Mouse (Mus musculus): ENCODE data around the gene Vmn1r14. TPM values are rescaled to one million over a fixed set of nuclear protein-coding genes. Genes with fewer than 3 reads are reported as not detected.
"Not testable (repeated sequence)": the region's sequence is repeated elsewhere in the genome, so short reads cannot be mapped to it uniquely, and the experiment has no call there.

Vmn1r14 gene
- not detected in 2 replicates for polyA plus RNA-seq (2015; fragmentation: Nextera tagmentation; extraction: Ambion mirVana)

DNA sequence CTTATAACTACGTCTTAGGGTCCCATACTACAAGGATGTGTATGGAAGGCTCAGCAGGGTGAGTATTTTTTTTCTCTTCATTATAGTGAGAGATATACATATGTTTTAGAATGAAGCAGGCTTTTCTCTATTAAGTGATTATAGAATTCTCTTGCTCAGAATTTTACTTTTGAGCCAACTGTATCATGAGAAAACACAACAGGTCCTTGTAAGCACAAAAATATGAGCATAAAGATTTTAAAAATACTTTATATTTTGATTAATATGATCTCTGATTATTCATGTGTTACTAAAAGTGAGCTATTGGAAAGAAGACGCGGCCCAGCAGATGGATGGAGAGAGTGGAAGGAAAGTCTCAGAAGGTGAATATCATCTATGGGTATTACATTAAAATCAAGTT is at the start of gene Vmn1r14:
TSS of gene Vmn1r14 (plus strand) at position 301 of the 400 bp plus-strand sequence.
- Histone ChIP-seq H3K9me3 (no peaks in the 10 kb centered on the region), H3K36me3 (no peaks in the 10 kb centered on the region), H3K9ac (replicated peaks) (no peak within 1 kb of the TSS), H3K27me3 (no peaks in the 10 kb centered on the region), H3K4me2 (replicated peaks) (no peak within 1 kb of the TSS), H3K4me3 (replicated peaks) (no peak within 1 kb of the TSS), H3K27ac (no peak within 1 kb of the TSS), H3K4me1 (replicated peaks) (no peaks in the 10 kb centered on the region)
- WGBS: 96% methylated on average over 3 of the region's 3 CpGs
- no peak for ATAC-seq

DNA sequence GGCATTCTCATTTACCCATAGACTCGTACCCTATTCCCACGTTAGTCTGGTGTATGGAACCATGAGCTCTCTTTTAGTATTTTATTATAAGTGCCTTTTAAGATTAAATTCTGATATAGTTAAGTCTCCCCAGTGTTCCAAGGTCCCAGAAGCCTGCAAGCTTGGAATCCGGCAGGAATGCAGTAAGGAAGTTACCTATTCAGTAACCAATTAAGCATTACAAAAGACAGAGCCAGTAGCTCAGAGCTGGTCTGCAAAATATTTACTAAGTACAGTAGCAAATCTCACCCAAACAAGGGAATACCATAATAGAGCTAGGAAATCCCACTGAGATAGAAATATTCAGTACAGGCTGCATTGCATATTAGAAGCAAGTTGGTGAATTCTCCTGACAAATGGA is 41.5 kb upstream of the Vmn1r14 start:
- WGBS: 67% methylated on average over 3 of the region's 3 CpGs

DNA sequence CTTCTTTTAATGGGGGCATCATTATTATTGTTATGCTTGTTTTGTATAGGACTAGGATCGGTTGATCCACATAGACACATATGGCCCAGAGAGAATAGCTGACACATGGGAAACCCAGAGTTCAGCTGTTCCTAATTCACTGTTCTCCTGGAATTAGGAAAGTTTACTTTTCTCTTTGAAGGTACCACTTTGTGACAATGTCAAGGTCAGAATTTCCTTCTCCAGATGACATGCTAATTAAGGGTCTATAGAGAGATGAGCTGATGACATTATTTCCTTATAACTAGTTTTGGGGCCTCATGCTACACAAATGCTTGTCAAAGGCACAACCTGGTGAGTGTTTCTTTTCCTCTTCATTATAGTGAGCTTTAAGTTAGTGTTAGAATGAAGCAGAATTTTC is 28.5 kb upstream of the Vmn1r14 start, which contains the start of gene Vmn1r13:
TSS of gene Vmn1r13 (plus strand) at position 301 of the 400 bp plus-strand sequence.
- not testable (repeated sequence) for H3K9me3 ChIP-seq; H3K36me3 ChIP-seq; H3K27me3 ChIP-seq; H3K27ac ChIP-seq; H3K4me2 ChIP-seq (replicated peaks); H3K4me1 ChIP-seq (replicated peaks); H3K4me3 ChIP-seq (replicated peaks); ATAC-seq; H3K9ac ChIP-seq (replicated peaks)
- 94% methylated on average over 1 of the region's 1 CpGs for WGBS

More for the DNA sequence above, 41.5 kb upstream of the Vmn1r14 start:
- ATAC-seq; H3K27ac ChIP-seq; H3K4me3 ChIP-seq (replicated peaks); H3K36me3 ChIP-seq; H3K4me1 ChIP-seq (replicated peaks); H3K9ac ChIP-seq (replicated peaks); H3K9me3 ChIP-seq; H3K4me2 ChIP-seq (replicated peaks); H3K27me3 ChIP-seq: not testable (repeated sequence)

DNA sequence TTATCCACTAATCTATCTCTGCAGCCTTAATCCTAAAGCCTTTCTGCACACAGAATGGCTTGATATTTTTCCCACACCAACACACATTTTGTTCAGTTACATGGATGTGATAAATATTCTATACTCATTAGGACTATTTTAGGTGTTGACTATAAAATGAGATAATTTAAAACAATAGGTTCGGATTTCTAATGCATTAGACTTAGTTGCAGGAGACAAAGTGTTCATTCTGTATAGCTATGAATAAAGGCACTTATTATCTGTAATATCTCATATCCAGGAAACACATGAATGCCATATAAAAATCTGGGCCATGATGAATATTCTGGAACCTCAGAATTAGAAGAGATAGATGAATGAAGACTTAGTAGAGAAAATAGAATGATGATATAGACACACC is 26.2 kb downstream of the Vmn1r14 start, which contains the start of gene Vmn1r15:
TSS of gene Vmn1r15 (plus strand) at position 301 of the 400 bp plus-strand sequence.
- WGBS: 77% methylated on average over 1 of the region's 1 CpGs
- no peaks in the 10 kb centered on the region for H3K9me3 ChIP-seq
- no peak within 1 kb of the TSS for H3K9ac ChIP-seq (replicated peaks)
- H3K4me1 ChIP-seq (replicated peaks): no peaks in the 10 kb centered on the region
- ATAC-seq: no peak
- no peak within 1 kb of the TSS for H3K4me2 ChIP-seq (replicated peaks)
- H3K27ac ChIP-seq: no peak within 1 kb of the TSS
- H3K36me3 ChIP-seq: no peaks in the 10 kb centered on the region
- no peaks in the 10 kb centered on the region for H3K27me3 ChIP-seq
- H3K4me3 ChIP-seq (replicated peaks): no peak within 1 kb of the TSS

DNA sequence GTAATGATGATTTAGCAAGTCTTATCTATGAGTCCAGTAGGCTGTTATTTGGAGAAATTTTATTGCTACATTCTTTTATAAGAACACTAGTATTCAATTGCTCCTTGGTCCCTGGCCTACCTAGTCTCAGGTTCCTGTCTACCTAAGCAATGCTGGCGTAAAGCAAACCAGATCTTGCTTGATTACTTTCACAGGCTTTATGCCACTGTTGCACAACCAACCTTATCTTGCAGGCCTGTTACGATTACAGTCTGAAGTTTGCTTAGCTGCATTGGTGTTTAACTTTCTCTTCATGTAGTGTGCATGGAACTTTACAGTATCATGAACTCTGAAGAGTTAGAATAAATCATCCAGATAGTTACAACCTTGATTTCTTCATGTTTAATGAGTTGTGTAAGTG is 29.5 kb downstream of the Vmn1r14 start:
- no peaks in the 10 kb centered on the region for H3K9me3 ChIP-seq
- H3K27ac ChIP-seq: no peak overlapping the region
- H3K4me2 ChIP-seq (replicated peaks): no peak overlapping the region
- WGBS: 96% methylated on average over 2 of the region's 2 CpGs
- ATAC-seq: no peak
- no peak overlapping the region for H3K9ac ChIP-seq (replicated peaks)
- H3K36me3 ChIP-seq: no peaks in the 10 kb centered on the region
- no peaks in the 10 kb centered on the region for H3K27me3 ChIP-seq
- H3K4me1 ChIP-seq (replicated peaks): no peaks in the 10 kb centered on the region
- no peak overlapping the region for H3K4me3 ChIP-seq (replicated peaks)

DNA sequence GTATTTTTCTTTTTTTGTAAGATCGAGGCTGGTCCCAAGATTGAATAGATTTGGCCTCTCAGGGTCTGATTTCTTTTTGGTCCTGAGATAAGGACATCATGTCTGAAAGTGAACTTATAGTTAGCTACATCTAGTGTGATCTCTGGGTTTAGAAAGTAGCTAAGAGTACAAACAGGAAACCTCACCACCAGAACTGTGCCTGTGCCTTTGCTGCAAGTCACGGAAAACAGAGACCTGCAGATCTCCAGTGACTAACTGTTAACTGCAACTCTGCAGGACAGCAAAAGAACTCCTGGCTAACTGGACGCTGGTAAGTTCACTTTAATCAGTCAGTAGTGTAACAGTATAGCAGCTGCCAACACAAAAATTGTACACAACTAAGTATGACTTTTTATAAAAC is 40.4 kb downstream of the Vmn1r14 start:
- no peaks in the 10 kb centered on the region for H3K27me3 ChIP-seq
- H3K36me3 ChIP-seq: no peaks in the 10 kb centered on the region
- no peak for ATAC-seq
- no peak overlapping the region for H3K4me2 ChIP-seq (replicated peaks)
- H3K9ac ChIP-seq (replicated peaks): no peak overlapping the region
- no peaks in the 10 kb centered on the region for H3K4me1 ChIP-seq (replicated peaks)
- H3K4me3 ChIP-seq (replicated peaks): no peak overlapping the region
- no peaks in the 10 kb centered on the region for H3K9me3 ChIP-seq
- H3K27ac ChIP-seq: no peak overlapping the region
- WGBS: 81% methylated on average over 3 of the region's 3 CpGs

DNA sequence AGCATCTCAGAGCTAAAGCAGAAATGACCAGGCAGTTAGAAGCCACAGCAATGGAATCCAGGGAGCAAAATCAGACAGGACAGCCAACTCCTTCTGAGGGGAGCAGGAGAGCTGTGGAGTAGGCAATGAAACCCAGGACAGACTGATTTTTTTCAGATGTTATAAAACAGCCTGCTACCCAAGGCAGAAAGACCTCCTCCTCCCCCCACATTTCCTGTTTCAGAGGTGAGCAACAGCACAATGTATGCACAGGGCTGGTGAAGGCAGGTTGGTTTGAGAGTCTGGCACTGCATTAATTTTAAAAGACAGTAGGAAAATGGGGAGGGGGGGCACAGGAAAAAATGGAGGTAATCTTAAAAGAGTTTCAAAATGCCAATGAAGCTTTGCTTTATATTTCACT is 41.0 kb downstream of the Vmn1r14 start:
- no peak overlapping the region for H3K4me2 ChIP-seq (replicated peaks)
- H3K27ac ChIP-seq: no peak overlapping the region
- no peaks in the 10 kb centered on the region for H3K9me3 ChIP-seq
- no peak overlapping the region for H3K4me3 ChIP-seq (replicated peaks)
- H3K27me3 ChIP-seq: no peaks in the 10 kb centered on the region
- H3K4me1 ChIP-seq (replicated peaks): no peaks in the 10 kb centered on the region
- no peaks in the 10 kb centered on the region for H3K36me3 ChIP-seq
- H3K9ac ChIP-seq (replicated peaks): no peak overlapping the region
- no peak for ATAC-seq

DNA sequence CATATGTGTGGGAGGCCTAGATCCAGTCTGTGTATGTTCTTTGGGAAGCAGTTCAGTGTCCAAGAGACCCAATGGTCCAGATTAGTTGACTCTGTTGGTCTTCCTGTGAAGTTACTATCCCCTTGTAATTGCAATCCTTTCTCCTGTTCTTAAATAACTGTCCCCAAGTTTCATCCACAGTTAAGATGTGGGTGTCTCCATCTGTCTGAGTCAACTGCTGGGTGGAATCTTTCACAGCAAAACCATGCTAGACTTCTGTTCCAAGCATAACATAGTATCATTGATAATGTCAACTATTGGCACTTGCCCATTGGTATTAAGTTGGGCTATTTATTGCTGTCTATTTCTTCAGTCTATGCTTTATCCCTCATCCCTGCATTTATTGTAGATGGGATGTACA is 47.5 kb downstream of the Vmn1r14 start:
- H3K4me1 ChIP-seq (replicated peaks): no peaks in the 10 kb centered on the region
- H3K27me3 ChIP-seq: no peaks in the 10 kb centered on the region
- H3K4me3 ChIP-seq (replicated peaks): no peak overlapping the region
- no peak for ATAC-seq
- H3K36me3 ChIP-seq: no peaks in the 10 kb centered on the region
- H3K4me2 ChIP-seq (replicated peaks): no peak overlapping the region
- H3K27ac ChIP-seq: no peak overlapping the region
- H3K9ac ChIP-seq (replicated peaks): no peak overlapping the region
- no peaks in the 10 kb centered on the region for H3K9me3 ChIP-seq

Other genes with a start within 250 kb of the Vmn1r14 start
- gene Vmn1r6, start 234.4 kb upstream of the Vmn1r14 start, polyA plus RNA-seq (2015; fragmentation: Nextera tagmentation; extraction: Ambion mirVana): not detected in 2 replicates
- gene Vmn1r7, start 206.4 kb upstream of the Vmn1r14 start, polyA plus RNA-seq (2015; fragmentation: Nextera tagmentation; extraction: Ambion mirVana): not detected in 2 replicates
- gene Vmn1r8, start 199.4 kb upstream of the Vmn1r14 start, polyA plus RNA-seq (2015; fragmentation: Nextera tagmentation; extraction: Ambion mirVana): not detected in 2 replicates
- not detected in 2 replicates for gene Vmn1r9, start 164.9 kb upstream of the Vmn1r14 start, polyA plus RNA-seq (2015; fragmentation: Nextera tagmentation; extraction: Ambion mirVana)
- gene Vmn1r10, start 122.2 kb upstream of the Vmn1r14 start, polyA plus RNA-seq (2015; fragmentation: Nextera tagmentation; extraction: Ambion mirVana): not detected in 2 replicates
- gene Vmn1r11, start 98.2 kb upstream of the Vmn1r14 start, polyA plus RNA-seq (2015; fragmentation: Nextera tagmentation; extraction: Ambion mirVana): not detected in 2 replicates
- not detected in 2 replicates for gene Vmn1r12, start 74.8 kb upstream of the Vmn1r14 start, polyA plus RNA-seq (2015; fragmentation: Nextera tagmentation; extraction: Ambion mirVana)
- not detected in 2 replicates for gene Vmn1r13, start 28.4 kb upstream of the Vmn1r14 start, polyA plus RNA-seq (2015; fragmentation: Nextera tagmentation; extraction: Ambion mirVana)
- gene Vmn1r15, start 26.3 kb downstream of the Vmn1r14 start, polyA plus RNA-seq (2015; fragmentation: Nextera tagmentation; extraction: Ambion mirVana): not detected in 2 replicates
- gene Vmn1r16, start 97.8 kb downstream of the Vmn1r14 start, polyA plus RNA-seq (2015; fragmentation: Nextera tagmentation; extraction: Ambion mirVana): not detected in 2 replicates
- not detected in 2 replicates for gene Vmn1r17, start 132.0 kb downstream of the Vmn1r14 start, polyA plus RNA-seq (2015; fragmentation: Nextera tagmentation; extraction: Ambion mirVana)
- gene Vmn1r18, start 164.1 kb downstream of the Vmn1r14 start, polyA plus RNA-seq (2015; fragmentation: Nextera tagmentation; extraction: Ambion mirVana): not detected in 2 replicates
- gene Vmn1r19, start 172.1 kb downstream of the Vmn1r14 start, polyA plus RNA-seq (2015; fragmentation: Nextera tagmentation; extraction: Ambion mirVana): not detected in 2 replicates
- gene Vmn1r20, start 197.2 kb downstream of the Vmn1r14 start, polyA plus RNA-seq (2015; fragmentation: Nextera tagmentation; extraction: Ambion mirVana): 0.04 TPM in 1 of 2 replicates, not detected in the other